Mouse (Mus musculus): ENCODE data around the gene Abhd14b. TPM values are rescaled to one million over a fixed set of nuclear protein-coding genes. Genes with fewer than 3 reads are reported as not detected.
"Not testable (repeated sequence)": the region's sequence is repeated elsewhere in the genome, so short reads cannot be mapped to it uniquely, and the experiment has no call there.

Gene Abhd14b
- polyA plus RNA-seq, 1 experiment from 2014 or later = 44.1 TPM

DNA sequence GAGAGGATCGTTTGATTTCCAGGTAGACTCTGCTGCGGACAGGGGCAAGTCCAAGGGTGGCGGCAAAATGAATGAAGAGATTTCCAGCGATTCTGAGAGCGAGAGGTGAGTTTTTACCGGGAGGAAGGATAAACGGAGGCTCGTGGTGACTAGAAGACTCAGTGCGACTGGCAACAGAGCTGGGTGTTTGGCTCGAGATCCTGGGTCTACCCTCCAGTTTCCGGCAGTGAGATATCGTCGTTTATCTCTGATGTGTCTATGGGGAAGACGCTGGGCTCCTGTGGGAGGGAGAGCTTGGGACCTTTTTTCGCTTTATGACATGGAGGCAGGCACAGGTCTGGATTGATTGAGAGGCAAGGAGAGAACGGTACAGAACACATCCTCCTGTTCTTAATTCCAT is 30.4 kb downstream of the Abhd14b start:
- H3K27ac ChIP-seq (replicated peaks) = no peak overlapping the region
- WGBS = 2% methylated on average over 16 of the region's 16 CpGs
- peak overlapping the region; percentile 66 for H3K9ac ChIP-seq
- H3K27me3 ChIP-seq = no peaks in the 10 kb centered on the region
- no peaks in the 10 kb centered on the region for H3K9me3 ChIP-seq (replicated peaks)
- peak overlapping the region; percentile 81 for H3K4me3 ChIP-seq (replicated peaks)
- peaks cover 21% of the 10 kb centered on the region for H3K36me3 ChIP-seq
- H3K4me2 ChIP-seq (replicated peaks) = peak overlapping the region; percentile 88
- ATAC-seq (ENCODE audit: insufficient number of reproducible peaks, low FRiP score, low TSS enrichment, low read depth) = no peak
- H3K4me1 ChIP-seq = peaks cover 42% of the 10 kb centered on the region

DNA sequence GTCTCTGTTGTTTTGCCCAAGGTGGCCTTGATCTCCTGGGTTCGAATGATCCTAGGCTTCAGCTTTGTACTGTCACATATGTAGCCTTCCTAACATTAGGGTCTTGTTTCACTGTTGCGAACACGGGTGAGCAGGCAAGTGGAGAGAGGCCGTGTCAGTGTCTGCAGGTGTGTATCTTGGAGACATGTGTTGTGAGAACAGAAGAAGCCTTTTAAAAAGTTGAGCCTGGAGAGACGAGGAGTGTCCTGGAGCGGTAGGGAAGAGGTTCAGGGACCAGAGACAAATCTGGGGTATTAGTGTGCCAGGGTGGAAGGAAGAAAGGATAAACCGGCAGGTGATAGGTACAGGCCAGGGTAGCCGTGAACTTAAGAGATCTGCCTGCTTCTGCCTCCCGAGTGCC is 30.8 kb downstream of the Abhd14b start:
- 76% methylated on average over 9 of the region's 9 CpGs for WGBS
- H3K36me3 ChIP-seq = peaks cover 26% of the 10 kb centered on the region

DNA sequence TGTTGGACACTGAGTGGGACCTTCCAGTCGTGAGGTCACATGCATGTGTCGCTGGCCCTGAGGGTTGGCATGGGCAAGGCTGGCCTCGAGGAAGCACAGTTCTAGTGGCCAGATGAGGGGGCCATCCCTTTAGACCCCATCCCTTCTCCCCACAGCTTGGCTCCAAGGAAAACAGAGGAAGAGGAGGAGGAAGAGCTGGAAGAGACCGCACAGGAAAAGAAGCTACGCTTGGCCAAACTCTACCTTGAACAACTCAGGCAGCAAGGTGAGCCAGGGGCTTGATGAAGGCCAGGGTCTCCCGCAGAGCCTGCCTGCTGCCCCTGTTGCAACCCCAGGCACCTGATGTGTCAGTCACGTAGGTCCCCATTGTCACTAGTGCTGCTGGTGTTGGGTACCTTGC is 33.3 kb downstream of the Abhd14b start:
- H3K9me3 ChIP-seq (replicated peaks) = no peaks in the 10 kb centered on the region

More for the DNA sequence above, 30.8 kb downstream of the Abhd14b start:
- H3K27me3 ChIP-seq = no peaks in the 10 kb centered on the region
- H3K9ac ChIP-seq = peak overlapping the region; percentile 66
- H3K4me2 ChIP-seq (replicated peaks) = peak overlapping the region; percentile 88
- H3K9me3 ChIP-seq (replicated peaks) = no peaks in the 10 kb centered on the region
- no peak overlapping the region for H3K27ac ChIP-seq (replicated peaks)
- ATAC-seq (ENCODE audit: insufficient number of reproducible peaks, low FRiP score, low TSS enrichment, low read depth) = no peak
- peaks cover 42% of the 10 kb centered on the region for H3K4me1 ChIP-seq
- H3K4me3 ChIP-seq (replicated peaks) = peak overlapping the region; percentile 81

DNA sequence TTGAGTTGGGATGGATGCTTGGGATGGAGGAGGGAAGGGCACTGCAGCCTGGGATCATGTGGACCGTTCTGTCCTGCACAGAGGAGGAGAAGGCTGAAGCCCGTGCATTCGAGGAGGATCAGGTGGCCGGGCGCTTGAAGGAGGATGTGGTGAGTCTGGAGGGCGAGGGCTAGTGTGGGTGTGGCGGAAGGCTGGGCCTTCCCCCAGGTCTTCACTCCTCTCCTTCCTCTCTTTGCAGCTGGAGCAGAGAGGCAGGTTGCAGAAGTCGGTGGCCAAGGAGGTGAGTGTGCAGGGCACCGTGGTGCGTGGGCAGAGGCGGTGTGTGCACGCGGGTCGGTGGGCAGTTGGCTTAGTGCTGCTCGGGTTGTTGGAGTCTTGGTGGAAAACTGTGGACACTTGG is 33.8 kb downstream of the Abhd14b start:
- H3K36me3 ChIP-seq = peaks cover 54% of the 10 kb centered on the region
- H3K4me3 ChIP-seq (replicated peaks) = no peak overlapping the region
- H3K9ac ChIP-seq = no peak overlapping the region
- no peak overlapping the region for H3K27ac ChIP-seq (replicated peaks)
- H3K4me1 ChIP-seq = peaks cover 15% of the 10 kb centered on the region
- H3K9me3 ChIP-seq (replicated peaks) = no peaks in the 10 kb centered on the region
- WGBS = 89% methylated on average over 15 of the region's 15 CpGs
- ATAC-seq (ENCODE audit: insufficient number of reproducible peaks, low FRiP score, low TSS enrichment, low read depth) = no peak
- H3K4me2 ChIP-seq (replicated peaks) = no peak overlapping the region
- no peaks in the 10 kb centered on the region for H3K27me3 ChIP-seq

More for the DNA sequence above, 33.3 kb downstream of the Abhd14b start:
- no peaks in the 10 kb centered on the region for H3K27me3 ChIP-seq
- no peak overlapping the region for H3K9ac ChIP-seq
- H3K4me2 ChIP-seq (replicated peaks) = no peak overlapping the region
- H3K27ac ChIP-seq (replicated peaks) = no peak overlapping the region
- no peak overlapping the region for H3K4me3 ChIP-seq (replicated peaks)
- no peak for ATAC-seq (ENCODE audit: insufficient number of reproducible peaks, low FRiP score, low TSS enrichment, low read depth)
- peaks cover 20% of the 10 kb centered on the region for H3K4me1 ChIP-seq
- H3K36me3 ChIP-seq = peaks cover 49% of the 10 kb centered on the region
- 94% methylated on average over 7 of the region's 7 CpGs for WGBS

DNA sequence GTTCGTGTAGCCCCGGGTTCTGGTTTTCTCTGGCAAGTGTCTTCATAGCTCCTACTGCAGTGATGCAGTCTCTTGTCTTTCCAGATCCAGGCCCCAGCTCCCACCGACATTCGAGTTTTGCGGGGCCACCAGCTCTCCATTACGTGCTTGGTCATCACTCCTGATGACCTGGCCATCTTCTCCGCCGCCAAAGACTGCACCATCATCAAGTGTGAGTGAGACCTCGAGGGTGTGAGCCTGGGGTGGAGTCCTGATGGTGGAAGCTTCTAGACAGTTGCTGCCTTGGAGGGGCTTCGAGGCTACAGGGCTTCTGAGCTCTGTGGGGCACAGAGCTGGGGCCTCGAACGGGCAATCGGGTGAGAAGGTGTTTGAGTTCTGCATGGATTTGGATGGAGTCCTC is 34.4 kb downstream of the Abhd14b start:
- Histone ChIP-seq H3K36me3 (peaks cover 58% of the 10 kb centered on the region), H3K9ac (no peak overlapping the region), H3K9me3 (replicated peaks) (no peaks in the 10 kb centered on the region), H3K4me3 (replicated peaks) (no peak overlapping the region), H3K27me3 (no peaks in the 10 kb centered on the region), H3K27ac (replicated peaks) (no peak overlapping the region), H3K4me2 (replicated peaks) (no peak overlapping the region), H3K4me1 (peaks cover 9% of the 10 kb centered on the region)
- ATAC-seq (ENCODE audit: insufficient number of reproducible peaks, low FRiP score, low TSS enrichment, low read depth) = no peak
- 95% methylated on average over 13 of the region's 13 CpGs for WGBS

DNA sequence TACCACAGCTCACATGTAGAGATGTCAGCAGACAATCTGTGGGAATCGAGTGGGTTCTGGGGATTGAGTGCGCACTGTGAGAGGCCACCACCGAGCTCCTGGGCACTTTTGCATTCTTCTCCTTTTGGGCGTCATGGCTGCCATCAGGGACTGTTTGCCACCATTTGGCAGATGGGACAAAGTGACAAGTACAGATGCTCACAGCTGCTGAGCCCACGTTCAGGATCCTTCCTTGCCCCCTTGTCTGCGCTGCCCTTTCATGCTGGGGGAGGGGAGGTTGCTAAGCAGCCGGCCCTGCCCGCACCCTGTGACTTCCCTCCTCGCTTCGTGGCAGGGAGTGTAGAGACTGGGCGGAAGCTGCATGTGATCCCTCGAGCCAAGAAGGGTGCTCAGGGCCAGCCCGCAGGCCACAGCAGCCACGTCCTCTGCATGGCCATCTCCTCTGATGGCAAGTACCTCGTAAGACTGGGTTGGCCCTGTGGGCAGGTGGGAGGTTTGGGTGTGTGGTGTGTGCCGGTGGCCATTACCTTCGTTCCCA is 35.4 kb downstream of the Abhd14b start:
- Histone ChIP-seq H3K4me1 (peaks cover 8% of the 10 kb centered on the region), H3K27ac (replicated peaks) (no peak overlapping the region), H3K36me3 (peaks cover 58% of the 10 kb centered on the region), H3K9me3 (replicated peaks) (no peaks in the 10 kb centered on the region), H3K27me3 (no peaks in the 10 kb centered on the region), H3K4me3 (replicated peaks) (no peak overlapping the region), H3K9ac (no peak overlapping the region), H3K4me2 (replicated peaks) (no peak overlapping the region)
- 84% methylated on average over 17 of the region's 17 CpGs for WGBS
- no peak for ATAC-seq (ENCODE audit: insufficient number of reproducible peaks, low FRiP score, low TSS enrichment, low read depth)

DNA sequence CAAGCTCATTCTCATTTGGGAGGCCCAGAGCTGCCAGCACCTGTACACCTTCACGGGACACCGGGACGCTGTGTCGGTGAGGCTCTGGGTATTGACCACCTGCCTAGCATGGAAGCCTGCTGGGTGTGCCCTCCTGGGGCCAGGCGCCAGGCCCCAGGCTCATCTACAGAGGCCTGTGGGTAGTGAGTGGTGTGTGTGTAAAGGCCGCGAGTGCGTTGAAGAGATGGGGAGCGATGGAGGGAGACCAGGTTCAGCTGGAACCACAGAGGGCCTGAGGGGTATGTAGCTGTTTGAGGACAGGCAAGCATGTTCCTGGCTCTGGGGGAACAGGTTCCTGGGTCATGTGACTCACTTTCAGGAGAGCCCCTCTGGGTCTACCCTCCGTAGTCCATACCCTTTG is 35.9 kb downstream of the Abhd14b start:
- 96% methylated on average over 10 of the region's 10 CpGs for WGBS
- no peak overlapping the region for H3K4me3 ChIP-seq (replicated peaks)

DNA sequence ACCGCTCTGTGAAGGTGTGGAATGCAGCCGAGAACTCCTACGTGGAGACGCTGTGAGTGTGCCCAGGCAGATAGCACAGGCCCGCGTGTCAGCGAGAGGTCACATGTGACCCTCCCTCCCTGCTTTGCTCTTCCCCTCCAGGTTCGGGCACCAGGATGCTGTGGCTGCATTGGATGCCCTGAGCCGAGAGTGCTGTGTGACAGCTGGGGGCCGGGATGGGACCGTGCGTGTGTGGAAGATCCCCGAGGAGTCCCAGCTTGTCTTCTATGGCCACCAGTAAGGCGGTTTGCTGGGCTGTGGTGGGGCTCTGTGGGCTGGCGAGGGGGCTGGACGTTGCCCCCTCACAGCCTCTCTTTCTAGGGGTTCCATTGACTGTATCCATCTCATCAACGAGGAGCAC is 36.3 kb downstream of the Abhd14b start:
- H3K4me3 ChIP-seq (replicated peaks) = no peak overlapping the region
- no peak overlapping the region for H3K27ac ChIP-seq (replicated peaks)
- H3K9me3 ChIP-seq (replicated peaks) = no peaks in the 10 kb centered on the region
- H3K4me1 ChIP-seq = no peaks in the 10 kb centered on the region
- WGBS = 92% methylated on average over 17 of the region's 17 CpGs
- H3K27me3 ChIP-seq = no peaks in the 10 kb centered on the region
- no peak overlapping the region for H3K4me2 ChIP-seq (replicated peaks)
- ATAC-seq (ENCODE audit: insufficient number of reproducible peaks, low FRiP score, low TSS enrichment, low read depth) = no peak
- peaks cover 58% of the 10 kb centered on the region for H3K36me3 ChIP-seq
- no peak overlapping the region for H3K9ac ChIP-seq

More for the DNA sequence above, 35.9 kb downstream of the Abhd14b start:
- Histone ChIP-seq H3K9ac (no peak overlapping the region), H3K4me1 (peaks cover 3% of the 10 kb centered on the region), H3K4me2 (replicated peaks) (no peak overlapping the region), H3K27ac (replicated peaks) (no peak overlapping the region), H3K9me3 (replicated peaks) (no peaks in the 10 kb centered on the region), H3K36me3 (peaks cover 58% of the 10 kb centered on the region), H3K27me3 (no peaks in the 10 kb centered on the region)
- ATAC-seq (ENCODE audit: insufficient number of reproducible peaks, low FRiP score, low TSS enrichment, low read depth) = no peak

DNA sequence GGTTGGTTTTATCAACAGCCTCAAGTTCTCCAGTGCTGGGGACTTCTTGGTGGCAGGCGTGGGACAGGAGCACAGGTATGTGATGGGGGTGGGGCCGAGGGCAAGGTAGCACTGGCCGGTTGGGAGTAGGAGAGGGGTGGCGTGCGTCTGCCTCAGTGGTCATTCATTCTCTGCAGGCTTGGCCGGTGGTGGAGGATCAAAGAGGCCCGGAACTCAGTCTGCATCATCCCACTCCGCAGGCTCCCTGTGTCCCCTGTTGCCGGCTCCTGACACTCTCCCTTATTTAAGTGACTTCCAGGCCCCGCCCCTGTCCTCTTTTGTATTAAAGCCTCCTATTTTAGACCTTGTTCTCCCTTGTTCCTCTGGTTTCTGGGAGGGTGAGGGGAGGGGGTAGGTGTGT is 37.8 kb downstream of the Abhd14b start:
- H3K27ac ChIP-seq (replicated peaks) = no peak overlapping the region
- 81% methylated on average over 10 of the region's 10 CpGs for WGBS

DNA sequence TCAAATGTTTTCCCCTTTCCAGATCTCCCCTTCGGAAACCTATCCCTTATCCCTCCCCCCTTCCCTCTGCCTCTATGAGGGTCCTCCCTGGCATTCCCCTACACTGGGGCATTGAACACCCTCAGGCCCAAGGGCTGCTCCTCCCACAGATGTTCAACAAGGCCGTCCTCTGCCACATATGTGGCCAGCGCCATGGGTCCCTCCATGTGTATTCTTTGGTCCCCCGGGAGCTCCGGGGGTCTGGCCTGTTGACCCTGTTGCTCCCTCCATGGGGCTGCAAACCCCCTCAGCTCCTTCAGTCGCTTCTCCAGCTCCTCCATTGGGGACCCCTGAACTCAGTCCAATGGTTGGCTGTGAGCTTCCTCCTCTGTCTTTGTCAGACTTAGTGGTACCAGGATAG is 40.3 kb downstream of the Abhd14b start:
- H3K9ac ChIP-seq; H3K4me3 ChIP-seq (replicated peaks); H3K27ac ChIP-seq (replicated peaks); H3K4me2 ChIP-seq (replicated peaks); H3K4me1 ChIP-seq; H3K27me3 ChIP-seq; H3K9me3 ChIP-seq (replicated peaks); ATAC-seq (ENCODE audit: insufficient number of reproducible peaks, low FRiP score, low TSS enrichment, low read depth): not testable (repeated sequence)
- peaks cover 37% of the 10 kb centered on the region for H3K36me3 ChIP-seq
- WGBS = 72% methylated on average over 6 of the region's 6 CpGs

More for the DNA sequence above, 37.8 kb downstream of the Abhd14b start:
- Histone ChIP-seq H3K9me3 (replicated peaks) (no peaks in the 10 kb centered on the region), H3K4me3 (replicated peaks) (no peak overlapping the region), H3K27me3 (no peaks in the 10 kb centered on the region), H3K36me3 (peaks cover 51% of the 10 kb centered on the region), H3K4me1 (no peaks in the 10 kb centered on the region), H3K9ac (no peak overlapping the region), H3K4me2 (replicated peaks) (no peak overlapping the region)
- no peak for ATAC-seq (ENCODE audit: insufficient number of reproducible peaks, low FRiP score, low TSS enrichment, low read depth)

DNA sequence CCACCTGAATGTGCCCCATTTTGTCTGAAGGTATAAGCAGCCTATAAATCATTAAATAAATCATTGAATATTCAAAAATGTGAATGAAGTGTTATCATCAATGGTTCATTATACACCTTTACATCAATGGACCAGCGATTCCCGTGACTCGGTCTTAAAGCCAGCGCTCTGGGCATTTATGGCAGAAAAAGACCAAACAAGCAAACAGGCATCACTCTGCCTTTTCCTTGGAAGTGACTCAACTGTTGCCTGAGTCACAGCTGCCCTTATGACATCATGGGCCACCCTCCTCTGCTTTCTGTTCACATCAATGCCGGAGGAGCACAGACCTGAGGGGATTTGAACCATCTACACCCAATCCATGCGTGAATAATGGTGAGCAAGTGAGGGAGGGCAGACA is 52.4 kb downstream of the Abhd14b start, which contains the start of gene Iqcf1:
Iqcf1 (plus strand) TSS at position 301 of the 400 bp plus-strand sequence.
- no peak within 1 kb of the TSS for H3K9ac ChIP-seq
- no peak within 1 kb of the TSS for H3K4me3 ChIP-seq (replicated peaks)
- no peak for ATAC-seq (ENCODE audit: insufficient number of reproducible peaks, low FRiP score, low TSS enrichment, low read depth)
- no peaks in the 10 kb centered on the region for H3K4me1 ChIP-seq
- H3K9me3 ChIP-seq (replicated peaks) = no peaks in the 10 kb centered on the region
- 92% methylated on average over 6 of the region's 6 CpGs for WGBS
- no peaks in the 10 kb centered on the region for H3K27me3 ChIP-seq
- H3K4me2 ChIP-seq (replicated peaks) = no peak within 1 kb of the TSS
- H3K27ac ChIP-seq (replicated peaks) = no peak within 1 kb of the TSS
- no peaks in the 10 kb centered on the region for H3K36me3 ChIP-seq

DNA sequence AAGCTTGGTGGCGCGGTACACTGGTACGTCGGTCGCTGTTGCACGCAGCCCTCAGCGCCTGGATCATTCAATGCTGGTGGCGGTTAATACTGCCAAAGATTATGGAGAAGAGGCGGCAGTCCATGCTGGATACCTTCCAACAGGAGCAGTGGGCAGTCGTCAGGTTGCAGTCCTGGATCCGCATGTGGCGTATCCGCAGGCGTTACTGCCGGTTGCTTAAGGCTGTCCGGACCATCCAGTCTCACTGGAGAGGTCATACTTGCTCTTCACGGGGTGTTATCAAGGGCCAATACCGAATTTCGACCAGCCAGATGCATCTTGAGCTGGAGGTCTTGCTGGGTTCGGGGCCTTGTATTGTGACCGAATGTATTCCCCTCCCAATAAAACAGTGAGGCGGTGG is 54.6 kb downstream of the Abhd14b start:
- H3K4me3 ChIP-seq (replicated peaks) = no peak overlapping the region
- no peaks in the 10 kb centered on the region for H3K36me3 ChIP-seq
- WGBS = 87% methylated on average over 22 of the region's 22 CpGs
- no peaks in the 10 kb centered on the region for H3K9me3 ChIP-seq (replicated peaks)
- no peak for ATAC-seq (ENCODE audit: insufficient number of reproducible peaks, low FRiP score, low TSS enrichment, low read depth)
- H3K27me3 ChIP-seq = no peaks in the 10 kb centered on the region
- no peak overlapping the region for H3K4me2 ChIP-seq (replicated peaks)
- no peak overlapping the region for H3K27ac ChIP-seq (replicated peaks)
- no peaks in the 10 kb centered on the region for H3K4me1 ChIP-seq
- H3K9ac ChIP-seq = no peak overlapping the region

All from embryonic facial prominence, embryonic 15.5 days (tissue).